Mouse (Mus musculus) urinary bladder, postnatal 10 days (tissue): ENCODE measurements around the gene 9930022D16Rik.

Experiments
- DNase-seq: peaks from one replicate; pipeline ENCODE4 v3.0.0; 2022; ENCODE audit warnings: low spot score

The 9930022D16Rik gene

DNA sequence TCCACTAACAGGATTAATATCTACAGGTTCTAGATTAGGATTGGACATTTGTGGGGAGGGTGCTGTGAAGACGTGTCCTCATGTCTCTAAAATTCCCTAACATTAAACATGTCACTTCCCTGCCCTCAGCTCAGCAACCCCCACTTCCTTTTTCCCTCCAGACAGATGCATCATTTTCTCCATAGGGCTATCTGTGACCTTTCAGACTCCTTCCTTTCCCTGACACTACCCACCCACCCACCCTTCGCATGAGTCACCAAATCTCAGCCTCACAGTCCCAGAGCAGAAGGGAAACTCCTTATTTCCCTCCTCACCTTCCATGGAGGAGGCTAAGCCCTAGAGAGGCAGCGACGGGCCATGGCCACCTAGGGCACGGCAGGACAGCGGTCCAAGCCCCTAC is at the start of gene 9930022D16Rik:
TSS of gene 9930022D16Rik (plus strand) at position 301 of the 400 bp plus-strand sequence.
- no peak for DNase-seq

DNA sequence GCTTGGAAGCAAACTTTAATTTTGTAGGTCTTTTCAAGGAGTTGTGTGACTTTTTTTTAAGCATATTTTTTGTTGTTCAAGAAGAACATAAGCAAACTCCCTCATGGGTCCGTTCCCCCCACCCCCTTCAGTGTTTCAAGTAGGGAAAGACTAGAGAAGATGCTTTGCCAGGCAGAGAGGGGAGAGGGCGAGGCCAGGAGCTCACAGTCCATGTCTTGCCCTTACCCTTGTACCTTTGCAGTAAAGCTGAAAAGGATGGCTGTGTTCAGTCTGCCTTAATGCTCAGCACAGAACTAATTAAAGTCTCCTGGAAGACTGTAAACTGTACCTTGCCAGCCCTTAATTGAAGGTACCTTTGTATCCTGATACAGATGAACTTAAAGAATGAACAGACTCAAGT is 49.4 kb upstream of the 9930022D16Rik start:
- DNase-seq = no peak

DNA sequence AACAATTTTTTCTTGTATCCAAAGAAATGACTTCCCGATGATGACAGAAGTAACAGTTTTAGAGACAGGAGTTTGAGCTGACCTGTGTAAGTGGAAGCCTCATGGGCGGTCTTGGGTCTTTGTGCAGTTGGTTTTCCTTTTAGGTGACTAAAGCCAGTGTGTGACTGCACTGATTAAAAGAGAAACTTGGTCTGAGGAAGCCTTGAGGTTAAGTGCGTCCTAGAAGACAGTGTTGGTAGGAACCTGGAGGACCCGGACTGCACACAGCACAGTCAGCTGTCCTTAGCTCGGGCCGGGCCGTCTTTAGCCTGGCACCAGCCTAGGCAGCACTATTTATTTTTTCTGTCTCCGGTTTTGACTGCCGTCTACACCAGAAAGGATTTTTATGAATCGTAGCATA is 48.8 kb upstream of the 9930022D16Rik start:
- no peak for DNase-seq

DNA sequence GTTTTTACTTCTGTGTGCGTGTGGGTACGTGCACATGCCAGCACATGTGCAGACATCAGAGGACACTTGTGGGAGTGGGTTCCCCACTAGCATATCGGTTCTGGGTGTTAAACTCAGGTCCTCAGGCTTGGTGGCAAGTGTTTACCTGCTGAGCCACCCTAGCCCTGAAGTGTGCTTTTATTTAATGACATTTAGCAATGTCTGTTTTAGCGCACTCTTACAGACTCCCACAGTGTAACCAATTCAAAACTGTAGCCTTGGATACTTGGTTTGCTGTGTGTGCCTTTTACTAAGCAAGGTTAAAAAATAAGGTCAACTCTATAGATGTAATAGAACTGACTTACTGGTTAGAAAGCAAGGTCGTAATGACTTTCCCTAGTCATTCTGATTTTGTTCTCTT is 47.9 kb upstream of the 9930022D16Rik start:
- no peak for DNase-seq

DNA sequence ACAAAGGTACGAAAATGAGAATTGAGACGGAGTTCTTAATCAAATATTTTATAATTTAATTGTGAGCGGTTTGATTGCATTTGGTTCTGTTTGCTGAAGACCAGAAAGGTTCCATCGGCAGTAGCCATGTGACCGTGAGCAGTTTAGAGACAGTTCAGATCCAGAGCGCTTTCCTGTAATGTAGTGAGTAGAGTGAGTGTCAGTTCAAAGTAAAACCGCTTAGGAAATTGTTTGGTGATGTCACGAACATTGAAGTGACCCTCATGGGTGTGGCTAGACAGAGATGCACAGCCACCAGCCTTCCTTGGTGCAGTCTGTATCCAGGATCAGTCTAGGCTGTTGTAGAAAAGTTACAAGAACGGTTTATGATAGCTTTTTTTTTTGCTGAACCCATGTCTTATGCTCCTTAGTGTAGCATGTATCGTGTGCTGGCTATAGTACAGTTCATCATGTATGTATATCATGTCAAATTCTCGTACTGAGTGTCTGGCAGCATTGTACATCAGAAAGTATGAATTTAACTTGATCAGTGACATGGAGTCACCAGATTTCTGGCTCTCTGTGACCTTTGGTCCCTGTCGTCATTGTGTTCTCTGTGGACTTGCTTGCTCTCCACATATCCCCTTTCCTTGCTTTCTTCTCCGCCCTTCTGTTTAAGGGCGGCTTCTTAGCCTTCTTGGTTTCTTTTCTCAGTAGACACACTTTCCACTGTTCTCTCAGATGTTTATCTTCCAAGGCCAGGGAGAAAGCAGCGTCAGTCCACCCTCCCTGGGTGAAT is 46.7 kb upstream of the 9930022D16Rik start:
- DNase-seq = no peak

DNA sequence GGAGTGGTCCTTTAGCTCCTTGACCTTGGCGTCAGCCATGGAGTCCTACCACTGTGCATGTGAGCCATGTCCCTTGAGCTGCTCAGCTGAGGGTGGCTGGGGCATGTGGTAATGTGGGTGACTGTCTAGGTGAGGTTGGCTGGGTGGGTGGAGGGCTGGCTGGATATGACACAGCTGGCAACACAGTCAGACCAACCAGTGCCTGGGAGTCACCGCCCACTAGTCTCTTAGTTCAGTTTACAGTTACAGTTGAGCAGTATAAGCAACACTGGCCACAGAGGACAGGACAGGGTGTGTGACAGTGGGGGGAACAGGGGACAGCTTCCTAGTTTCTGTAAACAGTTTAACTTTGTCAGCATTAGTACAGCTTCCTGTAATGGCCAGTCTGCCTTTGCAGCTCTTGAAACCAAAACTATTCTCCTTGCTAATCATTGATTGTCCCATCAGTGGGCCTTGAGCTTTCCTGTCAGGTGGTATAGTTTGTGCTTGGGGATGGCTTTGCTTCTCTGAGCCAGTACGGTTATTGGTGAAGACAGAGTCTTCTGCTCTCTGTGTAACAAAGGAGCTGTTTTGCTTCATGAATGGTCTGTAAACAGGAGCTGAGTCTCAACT is 44.6 kb upstream of the 9930022D16Rik start:
- DNase-seq = no peak

DNA sequence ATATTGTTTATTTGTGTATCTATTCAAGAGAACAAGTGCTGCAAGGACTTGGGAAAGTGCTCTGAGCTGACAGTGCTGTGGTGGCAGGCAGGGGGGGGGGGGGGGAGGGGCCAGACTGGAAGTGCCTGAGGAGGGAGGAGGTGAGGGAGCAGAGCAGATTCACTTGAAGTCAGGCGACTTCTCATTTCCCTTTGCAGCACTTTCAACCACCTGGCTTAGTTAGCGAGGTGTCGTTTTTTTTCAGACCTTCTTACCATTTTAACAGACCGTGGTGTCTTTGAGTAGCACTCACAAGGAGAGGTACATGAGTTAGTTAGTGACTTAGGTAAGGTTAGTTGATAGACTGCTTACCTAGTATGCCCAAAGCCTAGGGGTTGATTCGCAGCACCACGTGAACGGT is 38.3 kb upstream of the 9930022D16Rik start:
- DNase-seq = no peak

DNA sequence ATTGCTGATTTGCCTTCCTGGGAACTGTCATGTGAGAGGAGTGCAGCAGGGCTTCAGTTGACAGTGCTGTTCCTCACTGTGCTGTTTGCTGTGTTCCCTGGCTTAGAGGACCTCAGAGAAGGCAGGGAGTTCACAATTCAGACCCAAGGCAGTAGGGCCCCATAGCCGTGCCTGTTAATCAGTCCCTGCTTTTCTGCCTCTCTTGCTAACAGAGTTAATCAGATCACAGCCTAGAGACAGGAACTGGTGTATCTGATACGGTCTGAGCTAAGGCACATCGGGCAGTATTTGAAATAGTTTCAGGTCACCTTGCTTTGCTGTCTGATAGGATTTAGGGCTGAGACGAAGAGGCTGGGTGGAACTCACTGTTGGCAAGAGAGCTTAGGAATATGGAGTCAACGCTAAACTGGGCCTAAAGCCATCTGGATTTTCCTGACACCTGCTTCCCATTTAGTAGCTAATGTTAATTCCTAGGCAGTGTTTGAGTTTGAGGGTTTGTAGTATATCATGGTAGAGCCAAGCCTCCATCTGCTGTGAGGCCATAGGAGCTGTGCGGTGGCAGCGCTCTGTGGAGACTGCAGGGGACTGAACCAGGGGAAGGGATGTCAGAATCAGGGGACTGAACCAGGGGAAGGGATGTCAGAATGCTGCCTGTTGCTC is 37.1 kb upstream of the 9930022D16Rik start:
- DNase-seq = no peak

DNA sequence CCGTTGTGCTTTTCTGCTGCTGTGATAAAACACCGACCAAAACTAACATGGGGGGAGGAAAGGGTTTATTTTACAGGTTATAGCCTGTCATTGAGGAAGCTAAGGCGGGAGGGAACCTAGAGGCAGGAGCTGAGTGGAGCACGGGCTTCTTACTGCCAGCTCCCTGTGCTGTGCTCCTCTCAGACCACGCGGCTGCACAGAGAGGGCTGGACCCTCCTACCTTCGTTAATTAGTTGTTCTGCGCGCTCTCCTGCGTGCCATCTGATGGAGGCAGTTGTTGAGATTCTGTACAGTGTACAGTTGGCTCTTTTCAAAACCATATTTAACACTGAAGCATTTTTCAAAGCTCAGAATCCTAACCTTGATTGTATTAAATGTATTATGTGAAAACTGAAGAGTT is 36.2 kb upstream of the 9930022D16Rik start:
- no peak for DNase-seq

DNA sequence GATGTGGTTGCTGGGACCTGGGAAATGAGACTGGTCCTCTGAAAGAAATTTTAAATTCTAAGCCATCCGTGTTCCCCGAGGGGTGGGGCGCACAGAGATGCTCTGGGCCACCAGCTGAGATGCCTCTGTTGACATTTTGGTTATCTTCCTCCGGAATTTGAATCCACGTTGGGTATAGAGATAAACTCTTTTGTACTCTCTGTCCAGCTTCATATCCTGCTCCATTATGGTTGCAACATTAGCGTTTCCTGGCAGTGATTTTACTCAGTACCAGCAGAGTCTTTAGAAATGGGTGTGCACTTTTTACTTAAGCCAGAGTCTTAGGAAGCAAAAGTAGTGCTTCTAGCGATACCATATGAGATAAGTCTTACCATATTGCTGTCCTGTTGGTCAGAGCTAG is 35.7 kb upstream of the 9930022D16Rik start:
- DNase-seq = no peak

DNA sequence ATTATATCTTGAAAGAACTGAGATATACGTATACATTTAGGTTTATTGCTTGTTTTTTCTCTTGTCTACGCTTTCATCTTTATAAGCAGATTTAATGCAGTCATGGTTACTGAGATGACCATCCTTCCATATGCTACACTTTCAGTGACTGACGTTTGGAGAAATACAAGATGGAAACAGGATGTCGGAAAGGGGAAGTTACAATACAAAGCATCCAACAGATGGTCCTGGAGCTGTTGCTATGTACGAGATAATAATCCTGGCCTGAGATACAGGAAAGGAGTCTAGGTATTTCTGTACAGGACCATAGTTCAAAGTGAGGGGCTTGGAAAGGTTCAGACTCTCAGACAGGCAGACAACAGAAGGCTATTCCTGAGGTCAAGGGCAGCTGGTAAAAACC is 33.1 kb upstream of the 9930022D16Rik start:
- DNase-seq = no peak

DNA sequence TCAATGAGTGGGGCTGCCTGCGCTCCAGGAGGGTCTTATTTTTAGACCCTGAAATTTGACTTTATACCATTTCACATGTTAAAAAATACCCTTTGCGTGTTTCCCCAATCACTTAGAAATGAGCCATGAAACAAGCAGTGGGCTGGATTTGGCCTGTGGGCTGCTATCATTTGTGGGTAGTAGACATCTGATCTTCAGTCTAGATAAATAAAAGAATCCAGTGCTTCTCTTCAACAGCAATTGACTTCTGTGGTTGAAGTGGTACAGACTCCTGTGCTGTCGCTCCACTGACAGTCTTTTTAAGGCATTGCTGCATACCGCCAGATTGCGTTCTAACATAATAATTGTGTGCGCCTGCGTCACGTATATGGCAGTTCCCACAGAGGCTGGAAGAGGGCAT is 28.4 kb upstream of the 9930022D16Rik start:
- no peak for DNase-seq

DNA sequence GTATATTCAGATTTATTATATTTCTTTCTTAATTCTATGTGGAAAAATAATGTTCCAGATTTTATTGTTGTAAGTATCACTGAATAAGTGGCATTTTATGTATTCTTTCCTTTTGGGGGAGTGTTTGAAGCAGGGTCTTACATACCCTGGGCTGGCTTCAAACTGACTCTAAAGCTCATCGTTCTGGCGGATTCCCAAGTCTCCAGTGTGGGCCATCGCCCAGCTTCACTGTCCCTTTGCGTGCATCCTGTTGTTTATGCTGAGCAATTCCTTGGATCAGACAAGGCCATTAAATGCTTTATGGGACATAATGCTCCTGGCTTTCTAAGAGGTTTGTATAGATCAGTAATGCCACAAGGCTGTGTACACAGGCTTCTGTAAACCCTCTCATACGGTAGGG is 24.7 kb upstream of the 9930022D16Rik start:
- no peak for DNase-seq

DNA sequence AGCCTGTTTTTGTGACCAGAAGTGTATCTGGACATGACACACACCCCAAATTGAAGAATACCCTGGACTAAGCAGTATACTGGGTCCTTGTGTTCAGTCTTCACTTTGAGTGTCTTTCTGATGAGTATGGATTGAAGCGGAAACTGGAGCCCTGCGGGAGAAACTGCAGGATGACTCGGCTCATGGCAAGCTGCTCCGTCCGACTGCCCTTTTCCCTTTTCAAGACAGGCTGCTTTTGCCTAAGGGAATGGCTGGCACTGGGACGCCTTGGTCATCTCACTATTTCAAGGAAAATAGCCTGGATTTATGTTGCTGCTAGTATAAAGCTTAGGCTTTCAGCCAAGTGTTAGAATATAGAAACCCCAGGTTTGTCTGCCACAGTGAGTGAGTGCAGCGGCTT is 22.5 kb upstream of the 9930022D16Rik start:
- DNase-seq = no peak

DNA sequence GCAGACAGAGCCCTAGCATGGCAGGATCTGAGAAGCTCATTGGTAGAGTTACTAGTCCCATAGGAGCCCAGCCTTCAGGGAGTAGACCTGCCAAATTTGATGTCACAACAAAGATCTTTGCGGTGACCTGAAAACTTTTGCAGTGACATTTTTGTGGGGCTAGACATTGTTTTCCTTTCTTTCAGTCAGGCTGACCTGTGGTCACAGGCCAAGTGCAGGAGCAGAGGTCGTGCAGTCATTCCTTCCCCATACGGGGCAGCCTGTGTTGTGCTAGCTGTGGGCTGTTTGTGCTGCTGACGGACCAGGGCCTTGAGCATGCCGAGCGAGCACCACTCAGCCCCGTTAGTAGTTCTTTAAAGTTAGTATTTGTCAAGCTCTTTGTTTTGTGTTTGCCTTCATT is 22.0 kb upstream of the 9930022D16Rik start:
- DNase-seq = no peak

DNA sequence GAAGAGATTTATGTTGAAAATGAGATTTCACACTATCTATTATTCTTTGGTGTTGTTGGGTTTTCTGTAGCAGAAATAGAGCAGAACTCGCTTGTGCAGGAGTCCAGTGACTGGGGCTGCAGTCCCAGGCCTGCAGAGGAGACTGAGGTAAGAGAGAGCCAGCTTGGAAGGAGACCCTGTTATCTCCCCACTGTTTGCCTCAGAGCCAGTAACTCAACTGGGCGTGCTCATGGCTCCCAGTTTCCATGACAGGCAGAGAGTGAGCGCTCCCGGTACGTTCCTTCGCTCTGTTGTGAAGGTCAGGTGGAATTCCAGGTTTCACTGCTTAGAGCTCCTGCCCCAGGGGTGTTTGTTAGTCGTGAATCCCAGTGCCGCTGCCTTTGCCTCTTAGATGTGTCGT is 21.1 kb upstream of the 9930022D16Rik start:
- no peak for DNase-seq

DNA sequence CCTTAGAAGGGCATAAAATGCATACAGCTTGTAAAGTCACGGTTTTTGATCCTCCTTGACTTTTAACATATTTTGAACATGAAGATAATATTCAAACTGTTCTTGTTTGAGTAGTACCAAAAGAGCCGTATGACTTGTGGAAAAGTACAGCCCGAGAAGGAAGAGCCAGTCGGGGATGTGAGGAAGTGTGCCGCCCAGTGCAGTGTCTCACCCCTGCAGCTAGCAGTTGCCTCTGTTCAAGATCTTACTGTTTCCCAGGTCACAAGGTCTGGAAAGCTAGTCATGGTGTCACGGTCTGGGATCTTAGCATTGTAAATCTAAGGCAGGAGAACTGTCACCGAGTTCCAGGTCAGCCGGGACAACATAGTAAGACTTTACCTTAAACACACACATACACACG is 19.0 kb upstream of the 9930022D16Rik start:
- no peak for DNase-seq

DNA sequence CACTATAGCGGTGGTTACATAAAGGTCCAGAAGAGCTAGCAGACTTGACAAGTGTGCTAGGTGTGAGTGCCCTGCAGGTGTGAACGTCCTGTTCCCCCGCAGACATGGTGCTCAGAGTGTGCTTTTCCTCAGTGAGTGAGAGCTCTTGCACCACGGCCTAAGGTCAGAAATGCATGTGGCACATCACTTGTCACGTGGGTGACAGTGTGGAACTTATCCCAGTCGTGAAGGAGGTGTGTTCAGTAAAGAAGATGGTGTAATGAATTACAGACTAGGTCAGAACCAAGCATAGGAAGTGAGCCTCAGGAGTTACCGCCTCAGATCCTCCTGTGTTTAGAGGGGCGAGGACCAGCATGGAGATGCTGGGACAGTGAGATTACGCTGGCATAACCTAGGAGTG is 18.4 kb upstream of the 9930022D16Rik start:
- DNase-seq = no peak

DNA sequence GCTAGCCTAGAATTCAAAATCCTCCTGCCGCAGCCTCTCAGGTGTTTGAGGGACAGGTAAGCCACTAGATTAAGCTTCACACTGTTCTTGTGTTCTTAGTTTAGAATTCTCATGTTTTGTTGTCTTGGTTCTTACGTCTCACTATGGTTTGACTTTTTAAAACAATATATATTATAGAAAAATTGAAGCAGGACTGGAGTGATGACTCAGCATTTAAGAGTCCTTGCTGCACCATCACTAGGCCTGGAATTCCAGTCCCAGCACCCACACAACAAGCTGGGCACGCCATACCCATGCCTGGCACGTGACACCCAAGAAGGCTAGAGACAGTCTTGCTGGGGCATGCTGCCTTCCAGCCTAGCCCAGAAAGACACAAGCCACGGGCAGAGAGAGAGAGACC is 7.3 kb upstream of the 9930022D16Rik start:
- no peak for DNase-seq

DNA sequence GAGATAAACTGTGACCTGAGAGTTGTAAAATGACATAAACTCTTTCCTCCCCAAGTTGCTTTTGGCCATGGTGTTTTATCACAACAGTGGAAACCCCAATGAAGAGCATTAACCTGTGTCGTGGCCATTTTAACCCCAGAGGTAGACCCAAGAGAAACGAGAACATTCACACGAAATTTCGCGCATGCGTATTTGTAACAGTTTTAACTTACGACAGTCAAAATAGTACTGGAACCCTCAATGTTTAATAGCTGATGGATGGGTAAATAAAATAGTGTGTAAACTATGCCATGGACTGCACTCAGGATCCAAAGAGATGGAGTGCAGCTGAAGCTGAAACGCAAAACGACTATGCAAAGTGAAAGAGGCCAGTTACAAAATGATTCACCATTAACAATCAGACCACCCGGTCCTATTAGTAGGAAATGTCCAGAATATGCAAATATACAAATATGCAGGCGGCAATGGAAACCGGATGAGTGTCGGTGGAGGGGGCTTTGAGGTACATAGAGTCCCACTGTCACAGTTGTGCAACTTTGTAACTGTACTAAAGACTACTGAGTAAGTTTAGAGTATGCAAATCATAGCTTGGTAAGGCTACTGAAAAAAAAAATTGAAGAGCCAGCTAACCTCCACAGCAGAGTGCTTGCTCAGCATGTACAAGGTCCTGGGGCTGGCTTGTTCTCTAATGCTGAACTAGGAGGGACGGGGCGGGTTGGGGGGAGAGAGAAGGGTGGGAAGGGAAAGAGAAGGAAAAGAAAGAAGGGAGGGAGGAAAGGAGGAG is 3.3 kb upstream of the 9930022D16Rik start:
- DNase-seq = no peak

DNA sequence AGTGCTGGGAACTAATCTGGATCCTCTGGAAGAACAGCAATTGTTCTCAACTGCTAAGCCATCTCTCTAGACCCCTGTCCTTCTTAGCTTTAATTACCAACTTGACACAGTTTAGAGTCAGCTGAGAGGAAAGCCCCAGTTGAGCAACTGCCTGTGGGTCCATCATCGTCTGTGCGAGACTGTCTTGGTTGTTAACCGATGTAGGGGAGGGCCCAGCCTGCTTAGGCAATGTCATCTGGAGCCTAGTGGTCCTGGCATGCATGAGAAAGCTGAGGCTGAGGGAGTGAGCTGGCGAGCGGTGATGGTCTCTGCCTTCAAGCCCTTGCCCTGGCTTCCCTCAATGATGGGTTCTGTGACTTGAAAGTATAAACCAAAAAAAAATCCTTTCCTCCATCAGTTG is 1.1 kb downstream of the 9930022D16Rik start:
- DNase-seq = no peak

DNA sequence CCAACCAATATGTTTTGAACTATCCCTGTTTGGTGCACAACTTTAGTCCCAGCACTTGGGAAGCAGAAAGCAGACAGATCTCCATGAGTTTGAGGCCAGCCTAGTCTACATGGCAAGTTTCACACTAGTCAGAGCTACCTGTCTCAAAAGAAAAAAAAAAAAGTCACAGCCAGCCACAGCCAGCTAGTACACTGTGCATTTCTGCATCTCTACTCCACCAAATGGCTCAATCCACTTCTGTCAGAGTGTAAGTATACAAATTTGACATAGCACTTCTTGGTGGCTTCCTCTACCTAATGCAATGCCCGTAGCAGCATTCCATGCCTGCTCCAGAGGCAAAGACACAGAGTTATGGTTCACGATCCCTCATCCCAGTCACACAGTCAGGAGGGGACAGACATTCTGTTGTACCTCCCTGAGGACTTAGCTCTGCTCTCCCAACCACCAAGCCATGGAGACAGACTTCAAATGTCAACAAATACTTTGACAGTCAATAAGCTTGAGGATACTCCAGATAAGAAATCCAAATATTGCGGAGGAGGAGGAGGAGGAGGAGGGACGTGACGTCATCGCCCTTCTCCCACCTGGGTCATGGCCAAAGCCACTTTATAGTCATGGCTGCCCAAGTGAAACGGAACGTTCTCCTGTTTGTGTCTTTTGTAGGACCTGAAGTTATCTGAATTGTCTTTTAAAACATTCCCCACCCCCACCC is 3.1 kb downstream of the 9930022D16Rik start:
- DNase-seq = no peak
